Mouse (Mus musculus) brain, embryonic 18.5 days (tissue): ENCODE data around the gene Oxnad1.
"Not testable (repeated sequence)": the region's sequence is repeated elsewhere in the genome, so short reads cannot be mapped to it uniquely, and the experiment has no call there.

Source experiments
- DNase-seq: peaks from one replicate; pipeline ENCODE4 v3.0.0-alpha.2; 2012; ENCODE audit warnings: low read depth, low spot score

Oxnad1 gene

DNA sequence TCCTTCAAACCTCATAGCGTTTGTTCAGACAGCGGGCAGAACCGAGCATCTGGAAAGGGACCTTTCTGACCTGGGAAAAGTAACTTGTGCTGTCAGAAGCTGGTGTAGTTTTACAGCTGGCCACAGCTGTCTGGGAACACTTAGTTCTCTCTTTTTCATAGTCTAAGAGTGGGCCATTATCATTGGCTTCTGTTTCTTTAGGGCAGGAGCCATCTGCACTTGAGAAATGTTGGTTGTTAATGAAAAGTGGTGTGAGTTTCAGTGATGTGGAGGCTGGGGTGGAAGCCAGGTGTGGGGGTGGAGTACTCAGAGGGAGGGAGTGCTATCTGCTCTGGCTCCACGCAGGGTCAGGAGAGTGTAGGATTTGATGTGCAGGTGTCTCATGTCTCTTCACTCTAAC is 6.0 kb downstream of the Oxnad1 start:
- DNase-seq = no peak

DNA sequence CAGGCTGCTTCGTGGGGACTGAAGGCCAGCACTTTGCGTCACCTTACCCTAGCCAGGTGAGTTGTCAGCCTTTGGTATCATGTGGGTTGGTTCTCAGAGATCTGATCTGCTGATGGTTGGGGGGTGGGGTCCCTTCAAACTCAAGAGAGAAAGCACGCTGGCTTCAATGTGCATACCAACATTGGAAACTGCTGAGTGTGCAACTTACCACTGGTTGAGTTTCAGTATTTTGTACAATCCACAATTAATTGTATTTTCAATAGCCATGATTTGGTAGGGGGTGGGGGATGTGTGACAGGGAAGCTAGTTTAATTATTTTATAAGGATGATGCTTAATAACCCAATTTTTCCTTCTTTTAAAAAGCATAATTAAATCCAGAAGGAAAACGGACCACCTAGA is 6.5 kb downstream of the Oxnad1 start:
- DNase-seq = no peak

DNA sequence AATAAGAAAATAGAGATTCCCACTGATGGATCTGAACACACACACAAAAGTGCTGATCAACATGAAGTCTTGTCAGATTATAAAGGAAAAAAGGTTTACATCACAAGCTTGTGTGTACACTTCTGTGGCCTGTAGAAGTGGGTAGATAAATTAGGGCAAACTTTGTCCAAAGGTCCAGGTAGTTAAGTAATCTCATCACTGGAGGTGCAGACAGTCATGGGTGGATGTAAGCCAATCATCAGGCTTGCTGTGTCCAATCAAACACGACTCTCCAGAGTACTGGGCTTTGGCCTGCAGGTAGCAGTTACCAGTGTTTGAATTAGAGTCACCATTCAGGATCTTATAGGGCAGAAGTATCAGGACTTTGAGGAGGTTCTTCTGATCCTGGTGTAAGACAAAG is 7.8 kb downstream of the Oxnad1 start:
- DNase-seq = no peak

DNA sequence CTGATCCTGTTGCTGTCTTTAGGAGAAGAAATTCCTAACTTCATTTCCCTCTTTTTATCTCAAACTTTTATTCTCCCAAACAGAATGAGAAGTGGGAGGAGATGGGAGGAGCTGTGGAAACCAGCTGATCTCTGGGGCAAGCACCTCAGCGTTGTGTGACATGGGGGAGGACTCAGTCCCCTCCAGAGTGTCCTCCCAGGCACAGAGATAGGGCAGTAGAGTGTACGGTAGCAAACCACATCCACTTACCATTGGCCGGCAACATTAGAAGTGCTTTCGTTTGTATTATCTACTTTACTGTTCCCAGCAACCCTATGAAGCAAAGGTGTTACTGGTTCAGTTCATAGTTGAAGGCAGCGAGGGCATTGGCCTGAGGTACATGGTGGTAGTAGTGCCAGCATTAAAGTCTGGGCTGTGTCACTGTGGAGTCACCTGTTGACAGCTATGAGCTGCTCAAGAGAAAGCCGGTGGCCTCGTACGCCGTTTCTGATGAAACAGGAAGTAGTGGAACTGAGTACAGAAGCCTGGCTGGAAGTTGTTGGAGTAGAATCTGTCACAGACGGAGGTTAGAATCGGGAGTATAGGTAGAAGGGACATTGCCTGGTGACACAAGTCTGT is 8.4 kb downstream of the Oxnad1 start:
- no peak for DNase-seq

DNA sequence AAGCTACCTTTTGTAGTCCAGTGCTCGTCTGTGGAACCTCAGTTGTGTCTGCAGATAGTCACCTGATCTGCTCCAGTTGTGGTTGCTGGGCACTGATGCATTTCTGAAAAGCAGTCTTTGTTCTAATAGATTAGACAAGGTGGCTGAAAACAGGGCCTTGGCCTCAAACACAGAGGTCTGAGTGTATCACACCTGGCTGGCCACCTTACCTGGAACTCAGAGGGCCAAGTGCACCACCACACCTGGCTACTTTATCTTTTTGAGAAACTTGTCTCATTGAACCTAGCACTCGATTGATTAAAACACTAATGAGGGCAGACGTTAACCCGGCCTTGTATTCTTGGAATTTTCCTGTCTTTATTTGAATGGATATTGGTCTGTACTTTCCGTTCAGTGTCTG is 10.5 kb downstream of the Oxnad1 start:
- no peak for DNase-seq

DNA sequence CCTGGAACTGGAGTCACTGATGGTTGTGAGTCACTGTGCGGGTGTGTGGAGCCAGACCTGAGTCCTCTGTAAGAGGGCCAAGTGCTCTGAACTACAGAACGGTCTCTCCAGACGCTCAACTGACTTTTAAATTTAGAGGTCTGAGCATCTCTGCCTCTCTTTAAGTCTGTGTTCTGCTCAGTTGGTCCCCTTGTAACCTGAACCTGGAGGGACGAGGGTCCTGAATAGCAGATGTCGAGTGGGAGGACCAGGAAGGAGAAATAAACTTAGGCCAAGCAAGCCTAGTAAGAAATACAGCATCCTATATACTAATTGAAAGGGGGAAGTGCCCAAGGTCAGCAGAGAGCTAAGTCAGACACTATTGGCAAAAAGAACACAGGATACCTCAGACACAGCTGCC is 11.6 kb downstream of the Oxnad1 start:
- DNase-seq = no peak

DNA sequence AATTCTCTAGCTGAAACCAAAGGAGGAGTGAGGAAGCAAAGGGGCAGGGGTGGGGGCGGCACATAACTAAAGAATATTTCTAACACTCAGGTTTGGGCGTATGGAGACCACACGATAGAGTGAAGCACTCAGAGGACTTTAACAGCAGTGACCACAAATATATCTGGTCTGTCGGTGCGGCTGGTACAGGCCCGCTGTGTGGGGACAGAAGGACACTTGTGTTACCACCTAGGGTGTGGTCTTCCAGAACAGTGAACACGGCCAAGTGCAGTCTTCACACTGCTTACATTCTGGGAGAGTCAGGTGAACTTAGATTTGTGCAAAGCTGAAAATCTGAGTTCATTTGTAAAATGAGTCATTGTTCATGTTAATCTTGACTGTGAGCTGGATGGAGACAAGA is 12.5 kb downstream of the Oxnad1 start:
- DNase-seq = no peak

DNA sequence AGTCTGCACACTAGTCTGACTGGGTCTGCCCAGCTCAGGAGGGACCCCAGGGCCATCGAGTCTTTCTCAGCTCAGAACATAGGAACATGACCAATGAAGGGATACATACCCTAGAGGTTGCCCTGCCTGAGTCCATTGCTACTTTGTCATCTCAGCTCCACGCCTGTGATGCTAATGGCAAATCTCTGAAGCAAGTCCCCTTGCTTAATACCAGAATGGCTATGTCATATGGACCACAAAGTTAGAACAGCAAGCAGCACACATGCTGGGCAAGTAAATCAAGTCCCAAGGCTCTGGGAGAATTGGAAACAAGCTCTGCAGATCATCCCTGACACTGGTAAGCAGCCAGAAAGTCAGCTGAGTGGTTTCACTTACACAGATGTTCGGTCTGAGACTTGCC is 13.8 kb downstream of the Oxnad1 start:
- DNase-seq = no peak

DNA sequence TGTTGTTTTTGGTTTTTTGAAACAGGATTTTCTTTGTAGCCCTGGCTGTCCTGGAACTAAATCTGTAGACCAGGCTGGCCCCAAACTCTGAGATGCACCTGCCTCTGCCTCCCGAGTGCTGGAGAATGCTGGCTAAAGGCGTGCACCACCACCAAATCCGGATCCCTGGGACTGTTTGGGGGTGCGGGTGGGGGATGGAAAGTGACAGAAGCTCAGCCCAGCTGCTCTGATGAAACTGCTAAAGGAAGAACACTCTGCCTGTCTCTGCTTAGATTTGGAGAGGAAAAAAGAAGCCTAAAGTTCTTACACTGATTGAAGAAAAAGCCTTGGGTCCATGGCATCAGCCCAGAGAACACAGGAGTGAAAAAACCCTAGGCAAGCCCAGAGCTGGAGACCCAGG is 18.4 kb downstream of the Oxnad1 start:
- DNase-seq = no peak

DNA sequence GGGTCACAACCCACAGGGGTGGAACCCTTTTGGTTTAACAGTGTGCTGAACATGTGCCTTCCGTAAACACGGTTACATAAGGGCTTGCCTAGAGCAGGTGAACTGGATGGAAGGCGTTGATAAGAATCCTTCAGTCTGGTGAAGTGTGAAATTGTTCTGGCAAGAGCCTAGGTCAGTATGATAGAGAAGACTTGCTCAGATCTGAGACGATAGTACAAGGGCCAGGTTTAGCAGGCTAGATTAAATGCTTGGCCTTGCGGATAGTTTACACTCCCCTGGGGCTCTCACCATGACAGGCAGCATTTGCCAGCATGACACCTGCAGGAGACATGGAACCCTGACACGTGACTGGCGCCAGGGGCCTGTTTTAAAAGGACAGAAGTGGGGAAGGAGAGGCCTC is 20.5 kb downstream of the Oxnad1 start:
- no peak for DNase-seq

DNA sequence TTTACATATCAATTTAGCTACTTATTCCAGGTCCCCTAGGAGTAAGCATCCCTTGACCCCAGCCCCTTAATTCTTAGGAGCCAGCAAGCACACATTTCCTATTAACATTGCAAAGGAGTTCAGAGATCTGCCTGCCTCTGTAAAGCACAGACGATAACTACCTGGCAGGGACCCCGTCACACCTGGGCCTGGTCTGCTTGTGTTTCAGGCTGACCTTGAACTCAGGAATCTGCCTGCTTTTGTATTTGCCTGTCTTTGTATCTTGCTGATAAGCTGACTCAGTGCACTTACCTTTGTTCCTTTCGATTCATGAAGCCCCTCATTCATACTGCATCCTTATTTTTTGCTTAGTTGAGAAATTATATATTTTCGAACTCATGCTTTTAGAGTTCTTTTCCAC is 21.7 kb downstream of the Oxnad1 start:
- DNase-seq = no peak

DNA sequence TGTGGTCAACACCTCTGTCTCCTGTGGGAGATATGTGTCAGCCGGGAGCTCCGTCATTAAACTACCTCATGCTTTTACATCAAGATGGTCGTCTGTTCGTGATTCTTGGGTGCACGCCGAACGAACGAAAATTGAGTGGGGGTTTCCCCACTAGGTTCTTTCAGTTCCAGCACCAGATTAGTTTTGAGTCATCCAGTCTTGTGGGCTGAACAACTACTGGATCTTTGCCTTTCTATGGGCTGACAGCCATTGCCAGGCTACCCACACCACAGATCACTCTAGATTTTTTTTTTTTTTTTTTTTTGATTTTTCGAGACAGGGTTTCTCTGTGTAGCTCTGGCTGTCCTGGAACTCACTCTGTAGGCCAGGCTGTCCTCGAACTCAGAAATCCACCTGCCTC is 26.9 kb downstream of the Oxnad1 start:
- DNase-seq = not testable (repeated sequence)

DNA sequence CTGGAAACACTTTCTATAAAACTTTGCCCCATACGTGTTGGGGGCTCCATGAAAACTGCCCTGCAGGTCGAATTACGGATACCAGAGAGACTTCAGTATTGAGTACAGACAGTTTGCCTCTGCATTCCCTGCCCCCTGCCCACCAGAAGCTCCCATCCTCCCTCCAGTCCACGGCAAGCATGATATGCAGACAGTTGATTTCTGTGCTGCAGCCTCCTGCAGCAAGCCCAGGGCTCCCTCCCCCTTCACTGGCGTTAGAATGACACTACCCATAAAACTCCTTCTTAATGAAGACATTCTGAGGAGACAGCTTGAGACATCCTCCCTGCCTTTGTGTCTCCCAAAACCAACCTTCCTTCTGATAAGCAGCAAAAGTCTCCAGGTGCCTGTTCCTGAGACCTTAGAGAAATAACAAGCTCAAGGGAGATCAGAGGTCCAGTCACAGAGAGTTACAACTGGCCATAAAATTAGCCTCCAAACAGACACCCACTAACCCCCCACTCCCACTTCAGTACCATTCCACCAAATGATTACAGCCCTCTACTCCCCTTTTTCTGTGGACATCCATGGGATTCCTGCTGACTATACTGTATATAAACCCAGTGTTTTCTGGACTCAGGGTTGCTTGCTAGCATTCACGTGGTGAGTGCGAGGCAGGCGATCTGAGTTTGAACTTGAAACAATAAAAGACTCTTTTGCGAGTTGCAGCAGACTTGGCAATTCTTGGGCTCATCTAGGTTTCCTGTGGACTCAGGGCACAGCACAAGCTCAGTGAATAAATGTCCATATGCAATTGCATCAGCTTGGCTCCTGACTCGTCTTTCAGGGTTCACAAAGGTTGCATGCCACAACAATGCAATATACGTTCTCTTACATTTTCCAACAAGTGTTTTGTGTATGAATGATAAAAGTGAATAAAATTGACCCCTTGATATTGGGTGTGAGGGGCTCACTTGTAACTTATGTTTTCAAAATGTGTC is 36.1 kb downstream of the Oxnad1 start:
- DNase-seq = no peak

DNA sequence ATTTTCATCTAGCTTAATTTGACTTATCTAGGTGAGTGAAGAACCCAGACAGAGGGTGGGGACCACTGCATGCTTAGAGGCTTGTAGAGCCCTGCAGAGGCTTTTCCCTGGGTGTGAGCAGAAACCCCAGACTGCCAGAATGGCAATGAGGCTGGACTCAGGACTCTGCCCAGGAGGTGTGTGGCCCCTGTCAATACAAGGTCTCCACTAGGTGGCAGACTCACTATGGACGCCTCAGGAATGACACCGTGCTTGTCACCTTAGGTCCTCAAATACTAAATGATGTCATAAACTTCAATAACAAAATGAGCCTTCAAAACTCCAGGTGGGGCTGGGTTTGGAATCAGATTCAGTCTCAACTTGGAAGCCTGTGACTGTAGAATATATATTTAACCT is 36.7 kb downstream of the Oxnad1 start:
- no peak for DNase-seq

DNA sequence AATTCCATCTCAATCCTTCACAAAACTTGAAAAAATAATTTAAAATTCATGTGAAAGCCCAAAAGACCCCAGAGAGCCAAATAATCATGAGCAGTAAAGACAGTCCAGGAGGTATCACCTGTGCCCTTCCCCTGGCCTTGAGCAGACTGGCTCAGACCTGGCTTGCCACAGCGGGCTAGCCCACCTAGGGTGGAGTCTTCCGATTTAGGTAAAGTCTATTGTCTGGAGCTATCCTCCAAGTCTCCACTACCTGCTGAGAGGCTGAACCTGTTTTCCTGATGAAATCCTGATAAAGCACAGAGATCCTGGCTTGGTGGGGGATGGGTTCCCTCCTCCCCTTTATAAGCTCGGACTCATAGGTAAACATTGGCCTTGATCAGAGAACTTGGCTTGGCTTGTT is 39.1 kb downstream of the Oxnad1 start:
- no peak for DNase-seq

DNA sequence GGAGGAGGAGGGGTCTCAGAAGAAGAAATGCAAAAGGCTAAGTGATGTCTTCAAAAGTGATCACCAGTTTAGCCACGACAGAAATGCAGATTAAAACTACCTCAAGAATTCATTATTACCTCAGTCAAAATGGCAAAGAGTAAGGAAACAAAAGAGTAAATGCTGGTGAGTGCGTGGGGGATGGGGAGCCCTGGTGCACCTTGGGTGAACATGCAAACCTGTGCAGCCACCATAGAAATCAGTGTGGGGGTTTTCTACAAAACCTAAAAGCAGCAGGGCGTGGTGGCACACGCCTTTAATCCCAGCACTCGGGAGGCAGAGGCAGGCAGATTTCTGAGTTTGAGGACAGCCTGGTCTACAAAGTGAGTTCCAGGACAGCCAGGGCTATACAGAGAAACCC is 40.1 kb downstream of the Oxnad1 start:
- not testable (repeated sequence) for DNase-seq

DNA sequence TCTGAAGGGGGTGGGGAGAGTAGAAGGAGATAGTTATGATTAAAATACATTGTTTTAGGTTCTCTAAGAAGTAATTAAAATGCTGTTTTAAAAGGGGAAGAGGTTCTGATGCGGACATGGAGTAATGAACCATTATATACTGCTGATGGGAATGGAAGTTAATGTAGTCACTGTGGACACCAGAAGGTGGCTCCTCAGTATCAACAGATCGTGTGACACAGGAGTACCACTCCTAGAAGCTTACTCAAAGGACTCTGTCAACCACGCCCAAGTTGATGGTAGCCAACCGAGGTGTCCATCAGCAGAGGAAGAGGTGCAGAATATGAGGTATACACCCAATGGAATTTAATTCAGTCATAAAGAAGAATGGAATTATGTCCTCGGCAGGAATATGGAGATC is 43.2 kb downstream of the Oxnad1 start:
- DNase-seq = no peak

DNA sequence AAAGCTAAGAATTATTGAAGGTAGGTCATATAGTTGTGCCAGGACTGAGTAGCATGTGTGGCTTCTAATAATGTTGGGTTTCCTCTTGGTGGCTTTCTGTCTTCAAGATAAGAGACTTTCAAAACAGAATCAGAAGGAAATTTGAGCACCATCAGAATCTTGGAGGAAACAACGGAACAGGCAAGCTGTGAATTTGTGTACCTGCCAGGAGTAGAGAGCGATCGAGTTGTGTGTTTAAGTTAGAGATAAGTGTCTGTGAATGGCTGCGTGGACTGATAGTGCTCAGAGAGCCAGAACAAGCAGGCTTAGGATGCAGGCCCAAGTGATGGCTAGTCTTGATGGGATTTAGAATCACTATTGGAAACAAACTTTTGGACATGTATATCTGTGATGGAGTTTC is 46.7 kb downstream of the Oxnad1 start:
- no peak for DNase-seq

DNA sequence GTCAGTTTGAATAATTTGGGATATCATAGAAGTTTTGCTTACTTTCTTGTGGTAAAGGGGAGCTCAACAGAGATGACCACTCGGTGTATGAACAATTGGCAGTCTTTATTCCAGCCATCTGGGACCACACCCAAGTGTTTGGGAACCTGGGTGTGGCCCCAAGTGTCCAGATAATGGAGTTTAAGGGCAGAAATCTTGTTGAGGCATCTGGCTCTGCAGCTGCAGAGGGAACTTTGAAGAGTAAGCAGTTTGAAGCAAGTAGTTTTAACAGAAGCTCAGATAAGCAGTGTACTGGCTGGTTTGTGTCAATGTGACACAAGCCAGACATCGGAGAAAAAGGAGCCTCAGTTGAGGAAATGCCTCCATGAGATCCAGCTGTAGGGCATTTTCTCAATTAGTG is 49.1 kb downstream of the Oxnad1 start:
- no peak for DNase-seq

DNA sequence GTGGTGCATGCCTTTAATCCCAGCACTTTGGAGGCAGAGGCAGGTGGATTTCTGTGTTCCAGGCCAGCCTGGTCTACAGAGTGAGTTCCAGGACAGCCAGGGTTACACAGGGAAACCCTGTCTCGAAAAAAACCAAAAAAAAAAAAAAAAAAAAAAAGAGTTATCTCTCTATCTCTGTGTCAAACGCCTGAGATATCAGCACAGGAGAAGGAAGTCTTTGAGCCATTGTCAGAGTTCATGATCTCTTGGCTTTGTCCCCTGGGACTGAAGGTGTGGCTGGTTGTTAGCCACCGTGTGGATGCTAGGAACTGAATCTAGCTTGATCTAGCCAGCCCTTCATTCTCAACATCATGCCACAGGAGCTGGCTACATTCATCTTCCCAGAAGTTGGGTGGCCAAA is 51.3 kb downstream of the Oxnad1 start:
- not testable (repeated sequence) for DNase-seq

DNA sequence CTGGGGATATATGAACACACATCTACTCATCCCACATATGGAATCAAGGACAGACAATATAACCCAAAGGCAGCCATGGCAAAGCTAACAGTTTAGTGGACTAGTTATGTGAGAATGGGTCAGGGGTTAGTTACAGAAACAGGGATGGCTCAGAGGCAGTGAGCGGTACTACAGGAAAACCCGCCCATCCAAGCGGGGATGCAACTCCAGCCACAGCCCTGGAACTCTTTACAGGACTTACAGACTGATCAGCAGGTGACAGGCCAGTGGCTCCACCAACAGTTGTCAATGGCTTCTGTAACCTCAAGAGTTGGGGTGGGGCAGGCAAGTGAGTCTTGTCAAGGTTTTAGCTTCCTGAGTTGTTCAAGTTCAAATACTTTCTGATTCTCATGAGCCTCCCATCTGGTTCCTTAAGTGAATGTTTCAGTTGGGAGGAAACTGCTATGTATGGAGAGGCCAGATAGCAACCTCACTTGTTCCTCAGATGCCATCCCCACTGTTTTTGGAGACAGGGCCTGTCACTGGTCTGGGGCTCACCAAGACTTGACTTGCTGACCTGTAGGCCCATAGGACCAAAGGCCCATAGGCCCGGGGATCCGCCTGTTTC is 55.3 kb downstream of the Oxnad1 start:
- DNase-seq = no peak

DNA sequence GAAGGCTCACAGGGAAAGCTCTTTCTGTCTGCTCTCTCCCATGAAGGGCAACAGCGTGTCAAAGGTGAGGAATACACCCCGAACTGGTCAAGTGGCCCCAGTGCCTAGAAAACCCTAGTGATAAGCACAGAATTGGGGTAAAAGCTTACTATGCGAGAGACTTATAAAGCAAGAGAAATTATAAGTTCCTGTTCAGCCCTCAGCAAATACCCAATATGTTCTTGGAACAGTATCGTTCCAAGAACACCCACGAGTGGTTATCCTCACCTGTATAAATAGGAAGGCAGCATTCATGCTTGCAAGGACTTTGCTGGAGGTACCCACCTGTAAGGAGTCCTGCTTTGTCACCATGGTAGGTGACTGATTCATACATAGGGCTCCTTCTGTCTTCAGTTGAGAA is 56.5 kb downstream of the Oxnad1 start, which contains the start of gene Msmb:
Gene Msmb, plus strand, starts transcription at position 301 of the 400 bp plus-strand sequence.
- DNase-seq = no peak

DNA sequence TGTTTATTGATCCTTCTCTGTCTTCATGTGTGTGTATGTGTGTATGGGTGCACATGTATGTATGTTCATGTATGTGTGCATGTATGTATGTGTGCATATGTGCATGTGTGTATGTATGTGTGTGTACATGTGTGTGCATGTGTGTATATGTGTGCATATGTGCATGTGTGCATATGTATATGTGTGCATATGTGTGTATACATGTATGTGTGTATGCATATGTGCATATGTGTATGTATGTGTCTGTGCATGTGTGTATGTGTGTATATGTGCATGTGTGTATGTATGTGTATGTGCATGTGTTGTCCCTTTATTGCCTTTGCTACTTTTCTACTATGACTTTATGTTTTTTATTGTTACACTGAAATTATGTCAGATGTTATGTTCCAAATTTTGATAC is 59.6 kb downstream of the Oxnad1 start:
- DNase-seq = no peak
